Mouse (Mus musculus) cerebellum, postnatal 36 days (tissue): ENCODE data around the gene Vmn1r143.
"Not testable (repeated sequence)": the region's sequence is repeated elsewhere in the genome, so short reads cannot be mapped to it uniquely, and the experiment has no call there.

Experiments used
- DNase-seq, 2 experiments: peaks; one replicate each; pipeline ENCODE4 v3.0.0; 2021 to 2022; ENCODE audit warnings: mixed read lengths in 2 of 2

Gene Vmn1r143

GRCm38 (mm10) chr7:22189077-22189476 is at the start of gene Vmn1r143:
Gene Vmn1r143, plus strand, starts transcription at chr7:22189377.
- DNase-seq, result not testable (repeated sequence)

GRCm38 (mm10) chr7:22163935-22164334 is 25.2 kb upstream of the Vmn1r143 start, which contains the start of gene Vmn1r142:
Gene Vmn1r142, minus strand, starts transcription at chr7:22164035.
- not testable (repeated sequence) for DNase-seq

- DNase-seq, result not testable (repeated sequence)
These were observed 12.0 kb downstream of the Vmn1r143 start, which contains the start of gene Gm8653 for GRCm38 (mm10) chr7:22201164-22201563. Gene Gm8653, minus strand, starts transcription at chr7:22201264.

GRCm38 (mm10) chr7:22229384-22229783 is 40.2 kb downstream of the Vmn1r143 start, which contains the start of gene Gm8453:
Gene Gm8453, minus strand, starts transcription at chr7:22229484.
- not testable (repeated sequence) for DNase-seq
